Mouse (Mus musculus): Measurements from ENCODE around the gene Fhit.

DNA sequence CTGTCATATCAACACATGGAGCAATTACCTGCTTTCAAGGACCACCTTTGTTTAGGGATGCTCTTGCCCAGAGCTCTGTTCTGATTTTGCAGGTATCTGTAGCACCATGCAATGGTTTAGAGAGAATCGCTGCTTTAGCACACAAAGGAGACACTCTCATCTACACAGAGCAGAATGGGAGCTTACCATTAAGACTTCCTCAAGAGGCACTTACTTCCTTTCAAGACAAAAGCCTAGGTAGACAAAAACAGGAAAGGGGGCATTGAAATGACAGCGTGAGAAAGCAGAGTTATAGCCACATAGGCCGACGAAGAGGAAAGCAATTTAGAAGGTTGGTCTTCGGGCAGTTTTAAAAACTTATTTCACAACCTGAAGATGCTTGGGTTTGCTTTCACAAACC lies 872.8 kb downstream of the Fhit start:
- TF ChIP-seq GATA1 (IDR thresholded peaks at IDR 0.05; ENCODE audit: borderline replicate concordance, low read length) = no peak
- TF ChIP-seq FLI1 (IDR thresholded peaks at IDR 0.05; ENCODE audit: low read length) = no peak

Measured in megakaryocyte, embryonic 14.5 days (primary cell).